Mouse (Mus musculus) layer of hippocampus, postnatal 25 days (tissue): Measurements from ENCODE around the gene Car12. TPM values are rescaled to one million over a fixed set of nuclear protein-coding genes. Genes with fewer than 3 reads are reported as not detected.
A peak's percentile ranks its signal among the peaks of the same experiment; 100 is the strongest.

Experiments
- DNase-seq, 2 experiments: peaks; one replicate each; pipeline ENCODE4 v3.0.0; 2022; ENCODE audit warnings: mixed read lengths in 2 of 2, low spot score in 1 of 2; ENCODE audit errors: extremely low spot score in 1 of 2
- total RNA-seq, 2 experiments: library from RNA; stranded (reverse); gene quantifications; 2 replicates each; pipeline ENCODE4 v1.2.3; 2021

Car12 gene
- total RNA-seq = 10 to 100 TPM; 45.2 to 50.6 TPM

DNA sequence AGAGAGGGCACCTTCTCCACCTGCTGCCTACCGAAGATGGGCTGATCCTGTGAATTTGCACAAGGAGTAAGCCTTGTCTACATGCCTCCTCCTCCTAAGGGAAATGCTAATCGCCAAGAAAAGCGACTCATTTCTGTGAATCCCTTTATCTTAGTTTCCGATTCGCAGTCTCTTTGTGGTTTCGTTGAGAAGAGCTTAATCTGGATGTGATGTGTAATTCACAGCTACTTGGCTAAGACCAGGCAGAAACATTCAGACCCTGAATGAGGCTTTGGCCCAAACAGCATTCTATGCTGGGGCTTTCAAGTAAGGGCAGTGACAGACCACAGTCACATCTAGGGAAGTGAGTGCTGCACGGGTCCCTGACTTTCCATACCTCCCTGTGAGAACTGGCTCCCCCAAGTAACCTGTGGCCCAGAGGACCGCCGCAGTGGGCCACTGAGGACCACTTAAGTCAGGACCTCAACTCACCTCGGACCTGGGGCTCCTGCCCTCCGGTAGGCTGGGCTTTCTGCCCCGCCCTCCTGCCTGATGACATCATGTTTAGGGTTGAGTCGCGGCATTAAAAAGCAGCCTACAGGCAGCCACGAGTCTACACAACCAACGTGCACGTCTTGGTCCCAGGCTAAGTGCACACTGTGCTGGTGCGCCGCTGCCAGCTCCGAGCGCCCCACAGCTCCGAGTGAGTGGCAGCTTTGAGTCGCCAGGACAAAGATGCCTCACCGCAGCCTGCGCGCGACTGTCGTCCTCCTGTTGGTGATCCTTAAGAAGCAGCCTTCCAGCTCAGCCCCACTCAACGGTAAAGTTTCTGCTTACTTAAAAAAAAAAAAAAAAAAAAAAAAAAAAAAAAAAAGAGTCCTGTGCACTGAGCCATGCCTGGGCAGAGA lies at the start of gene Car12:
Car12 (plus strand) TSS at position 552 of the 887 bp plus-strand sequence.
- no peak for DNase-seq

DNA sequence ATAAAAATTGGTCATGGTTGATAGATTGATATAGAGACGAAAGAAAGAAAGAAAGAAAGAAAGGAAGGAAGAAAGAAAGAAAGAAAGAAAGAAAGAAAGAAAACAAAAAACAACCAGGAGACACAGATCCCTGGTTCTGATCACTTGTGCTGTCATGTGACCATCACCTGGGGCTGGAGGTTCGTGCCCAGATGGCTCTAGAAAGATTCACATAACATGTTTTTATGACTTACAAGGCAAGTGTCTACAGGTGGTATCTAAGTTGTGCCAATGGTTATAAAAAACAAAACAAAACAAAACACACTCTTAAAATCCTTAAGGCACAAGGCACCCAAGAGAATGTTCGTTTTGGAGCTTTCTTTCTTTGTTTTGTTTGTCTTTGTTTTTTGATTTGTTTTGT lies 49.7 kb upstream of the Car12 start:
- no peak for DNase-seq

DNA sequence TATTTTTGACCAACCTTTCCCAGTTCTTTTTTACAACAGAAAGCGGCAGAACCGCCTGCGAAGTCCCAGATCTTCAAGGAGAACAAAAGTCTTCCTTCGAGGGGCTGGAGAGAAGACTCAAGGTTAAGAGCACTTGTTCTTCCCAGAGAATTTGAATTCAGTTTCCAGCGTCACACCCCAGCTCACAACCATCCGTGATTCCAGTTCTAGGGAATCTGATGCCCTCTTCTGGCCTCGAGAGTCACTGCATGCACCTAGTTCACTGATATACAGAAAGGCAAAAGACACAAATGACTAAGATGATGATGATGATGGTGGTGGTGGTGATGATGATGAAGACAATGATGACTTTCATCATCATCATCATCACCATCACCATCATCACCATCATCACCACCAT lies 48.9 kb upstream of the Car12 start:
- no peak for DNase-seq

GRCm38 (mm10) chr9:66666153-66666552 lies 47.3 kb upstream of the Car12 start:
- no peak for DNase-seq

GRCm38 (mm10) chr9:66667046-66667445 lies 46.4 kb upstream of the Car12 start:
- no peak for DNase-seq

DNA sequence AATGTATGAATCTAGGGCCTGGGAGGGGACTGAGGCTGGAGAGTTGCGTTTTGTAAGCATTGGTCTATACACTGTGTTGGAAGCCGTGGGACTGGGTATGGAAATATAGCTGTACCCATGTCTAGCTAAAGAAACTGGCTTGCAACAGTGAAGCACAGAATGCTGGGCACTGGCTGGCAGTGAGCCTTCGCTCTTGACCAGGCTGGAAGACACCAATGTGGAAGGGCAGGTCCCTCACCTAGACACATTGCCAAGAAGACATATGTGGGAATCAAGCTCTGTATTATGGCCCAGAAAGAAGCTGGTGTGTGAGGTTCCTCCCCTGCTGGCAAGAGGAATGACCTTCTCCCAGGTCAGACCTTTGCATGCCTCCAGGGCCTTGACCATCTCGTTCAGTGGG lies 45.6 kb upstream of the Car12 start:
- no peak for DNase-seq

- no peak for DNase-seq
Measured at GRCm38 (mm10) chr9:66669561-66670078, 43.9 kb upstream of the Car12 start.

GRCm38 (mm10) chr9:66673771-66674170 lies 39.7 kb upstream of the Car12 start:
- DNase-seq = no peak

DNA sequence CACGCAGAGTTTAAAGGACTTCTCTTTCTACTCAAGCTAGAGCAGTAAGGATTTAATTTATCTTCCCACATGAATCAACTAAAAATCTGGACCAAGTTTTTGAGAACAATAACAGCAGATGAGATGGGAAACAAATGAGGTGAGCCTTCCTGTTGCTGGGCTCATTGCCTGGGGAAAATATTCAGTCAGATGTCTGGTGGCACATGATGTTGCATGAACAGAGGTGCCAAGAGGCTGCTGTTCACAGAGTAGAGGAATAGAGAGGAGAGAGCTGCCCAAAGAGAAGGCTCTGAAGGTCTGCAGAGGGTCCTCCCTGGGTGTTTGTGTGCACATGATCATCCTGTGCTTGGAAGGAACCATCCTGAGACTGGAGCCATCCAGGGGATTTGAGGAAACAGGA lies 37.9 kb upstream of the Car12 start:
- DNase-seq = no peak

GRCm38 (mm10) chr9:66680102-66680501 lies 33.4 kb upstream of the Car12 start:
- DNase-seq = no peak

GRCm38 (mm10) chr9:66682822-66683221 lies 30.7 kb upstream of the Car12 start:
- DNase-seq = no peak

GRCm38 (mm10) chr9:66685730-66686129 lies 27.8 kb upstream of the Car12 start:
- DNase-seq = no peak

DNA sequence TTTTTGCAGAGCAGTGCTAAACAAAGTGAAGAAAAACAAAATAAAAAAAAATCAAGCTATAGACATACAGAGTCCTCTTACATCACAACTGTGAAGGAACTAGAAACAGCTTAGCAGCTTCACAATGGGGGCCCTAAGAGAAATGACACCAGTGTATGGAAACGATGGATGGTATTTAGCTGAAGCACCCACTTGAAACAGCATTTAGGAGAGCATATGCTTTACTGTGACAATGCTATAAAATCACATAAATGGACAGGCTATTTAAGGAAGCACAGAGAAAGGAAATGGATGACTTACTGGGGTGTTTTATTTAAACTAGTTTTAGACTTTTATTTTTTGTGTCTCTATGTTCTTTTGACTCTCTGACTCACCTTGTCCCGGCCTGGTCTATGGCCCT lies 25.8 kb upstream of the Car12 start:
- no peak for DNase-seq

DNA sequence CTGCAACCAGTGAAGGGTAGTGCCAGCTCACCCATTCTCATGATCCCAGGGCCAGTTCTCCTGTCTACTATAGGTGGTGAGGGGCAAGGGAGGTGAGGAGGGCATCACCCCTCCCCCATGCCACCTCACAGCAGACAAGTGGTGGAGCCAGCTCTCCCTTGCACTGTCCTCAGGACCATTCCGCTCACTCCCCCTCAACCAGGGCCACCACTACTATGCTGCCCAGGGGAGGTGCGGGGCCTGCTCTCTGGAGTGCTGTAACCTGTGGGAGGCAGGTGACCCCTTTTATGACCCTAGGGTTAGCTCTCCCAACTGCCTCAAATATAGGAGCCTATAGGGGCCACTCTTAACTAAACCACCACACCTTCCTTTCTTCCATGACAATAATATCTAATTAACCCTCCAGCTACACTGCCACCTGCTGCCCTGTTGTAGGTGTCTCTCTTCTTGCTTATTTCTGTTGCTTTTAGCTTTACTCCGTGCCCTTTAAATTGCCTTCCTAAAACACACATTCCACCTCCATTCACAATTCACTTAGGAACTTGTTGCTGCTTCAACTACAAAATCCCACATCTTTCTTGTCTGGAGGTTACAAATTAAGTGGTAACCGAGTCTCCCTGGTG lies 21.7 kb upstream of the Car12 start:
- no peak for DNase-seq

GRCm38 (mm10) chr9:66697355-66698140 lies 15.9 kb upstream of the Car12 start:
- no peak for DNase-seq

- no peak for DNase-seq
Measured at GRCm38 (mm10) chr9:66699748-66700147, 13.7 kb upstream of the Car12 start.

DNA sequence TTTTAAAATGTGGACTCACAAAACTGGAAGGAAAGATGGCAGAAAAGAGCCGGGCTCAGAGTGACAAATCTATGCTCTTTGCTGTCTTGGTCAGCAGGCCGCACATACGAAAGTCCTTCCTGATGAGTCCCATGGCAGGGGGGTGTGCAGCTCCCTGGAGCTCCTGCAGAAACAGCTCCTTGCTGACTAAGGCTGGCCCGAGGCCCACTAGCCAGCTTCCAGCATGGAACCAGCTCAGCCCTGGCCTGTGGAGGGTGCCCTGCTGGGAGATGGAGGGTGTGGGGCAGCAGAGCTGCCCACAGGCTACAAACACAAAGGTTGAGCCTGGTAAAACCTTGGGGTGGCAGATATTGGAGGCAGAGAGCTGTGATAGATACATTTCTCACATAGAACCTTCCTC lies 10.5 kb upstream of the Car12 start:
- no peak for DNase-seq

DNA sequence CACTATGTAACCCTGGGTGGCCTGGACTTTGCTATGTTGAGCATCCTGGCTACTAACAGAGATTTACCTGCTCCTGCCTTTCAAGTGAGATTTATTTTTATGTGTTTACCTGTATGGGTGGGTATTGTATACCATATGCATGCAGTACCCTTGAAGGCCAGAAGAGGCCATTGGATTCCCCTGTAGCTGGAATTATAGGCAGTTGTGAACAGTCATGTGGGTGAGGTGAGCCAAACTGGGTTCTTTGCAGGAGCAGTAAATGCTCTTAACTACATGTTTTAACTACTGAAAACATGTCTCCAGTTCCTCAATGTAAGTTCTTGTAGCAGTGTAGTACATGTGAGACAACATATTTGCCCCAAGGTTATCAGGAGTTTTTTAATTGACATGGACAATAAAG lies 8.1 kb upstream of the Car12 start:
- DNase-seq = no peak

- DNase-seq = peak; percentile 51 to 85
Measured at GRCm38 (mm10) chr9:66705766-66706165, 7.7 kb upstream of the Car12 start.

DNA sequence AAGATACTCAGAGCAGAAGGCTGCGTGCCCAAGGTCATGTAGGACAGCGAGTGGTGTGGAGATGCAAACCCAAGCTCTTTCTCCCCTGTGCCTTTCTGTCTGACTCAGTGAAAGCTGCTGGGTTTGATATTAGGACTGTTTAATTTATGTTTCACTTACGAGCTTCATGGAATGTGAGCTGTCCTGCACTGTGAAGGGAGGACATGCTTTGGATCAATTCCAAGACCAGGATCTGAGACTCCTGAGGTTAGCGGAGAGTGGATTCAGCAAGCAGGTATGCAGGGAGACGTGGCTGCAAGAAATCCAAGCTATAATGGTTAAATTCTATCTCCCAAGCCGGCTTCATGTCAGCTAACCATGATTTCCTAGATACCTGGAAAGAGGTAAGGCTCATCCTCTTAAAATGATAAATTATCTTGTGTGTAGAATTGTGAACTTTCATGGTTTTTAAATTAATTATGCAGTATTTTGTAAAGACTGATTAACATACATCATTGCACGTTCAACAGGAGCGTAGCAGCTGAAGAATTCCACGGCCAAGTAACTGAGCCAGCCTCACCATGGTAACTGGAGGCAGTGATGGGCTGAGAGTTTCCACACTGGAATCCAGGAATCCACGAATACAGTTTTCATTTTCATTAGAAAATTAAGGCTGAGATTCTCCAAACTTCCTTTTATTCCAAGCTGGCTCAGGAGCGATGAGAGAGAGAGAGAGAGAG lies 5.3 kb upstream of the Car12 start:
- DNase-seq = no peak
